Mouse (Mus musculus): ENCODE data around the gene Gpr142.

Gene Gpr142

GRCm38 (mm10) chr11:114798624-114799023 is at the start of gene Gpr142:
Gpr142 (plus strand) TSS chr11:114798924.
- DNase-seq (ENCODE audit: inconsistent ontology term): no peak

DNA sequence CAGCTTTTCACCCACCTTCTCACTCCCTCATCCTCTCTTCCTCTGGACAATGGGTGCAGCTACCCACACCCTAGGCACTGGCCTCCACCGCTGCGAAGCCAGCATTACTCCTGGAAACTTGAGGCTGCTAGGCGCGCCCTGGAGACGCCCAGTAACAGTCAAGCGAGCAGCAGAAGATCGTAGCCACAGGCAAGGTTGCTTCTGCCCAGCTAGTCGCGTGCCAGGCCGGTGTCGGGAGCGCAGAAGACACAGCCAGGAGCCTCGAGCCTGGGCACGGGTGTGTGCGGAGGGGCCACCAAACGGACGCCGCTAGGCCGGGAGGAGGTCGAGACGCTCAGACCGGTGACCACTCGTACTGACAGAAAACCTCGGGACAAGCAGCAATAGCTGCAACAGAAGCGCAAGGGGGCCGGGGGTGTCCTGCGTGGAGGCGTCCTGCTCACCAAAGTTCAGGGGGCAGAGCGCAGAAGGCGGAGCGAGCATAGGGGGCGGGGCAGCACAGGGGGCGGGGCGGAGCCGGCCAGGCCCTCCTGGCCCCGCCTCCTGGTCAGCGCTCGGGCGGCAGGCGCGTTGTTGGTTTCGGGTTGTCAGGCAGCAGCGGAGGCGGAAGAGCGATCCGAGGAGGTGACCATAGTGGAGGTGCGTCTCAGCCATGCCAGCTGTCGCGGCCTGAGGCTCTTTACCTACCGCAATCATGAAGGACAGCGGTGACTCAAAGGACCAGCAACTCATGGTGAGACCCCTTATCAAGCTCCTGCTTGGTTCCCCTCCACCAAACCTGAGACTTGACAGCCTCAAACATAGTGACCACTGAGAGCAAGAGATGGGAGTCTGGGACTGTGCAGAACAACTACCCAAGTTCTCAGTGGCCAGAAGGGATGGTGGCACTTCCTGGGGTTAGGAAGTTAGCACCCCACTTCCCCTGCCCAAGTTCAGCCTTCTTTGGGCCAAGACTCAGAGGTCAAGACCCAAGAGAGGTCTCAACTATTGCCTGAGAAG is 33.6 kb upstream of the Gpr142 start, which contains the start of gene Kif19a:
Gene Kif19a, plus strand, starts transcription at position 569 of the 999 bp plus-strand sequence.
- DNase-seq (ENCODE audit: inconsistent ontology term): peak; percentile 77

DNA sequence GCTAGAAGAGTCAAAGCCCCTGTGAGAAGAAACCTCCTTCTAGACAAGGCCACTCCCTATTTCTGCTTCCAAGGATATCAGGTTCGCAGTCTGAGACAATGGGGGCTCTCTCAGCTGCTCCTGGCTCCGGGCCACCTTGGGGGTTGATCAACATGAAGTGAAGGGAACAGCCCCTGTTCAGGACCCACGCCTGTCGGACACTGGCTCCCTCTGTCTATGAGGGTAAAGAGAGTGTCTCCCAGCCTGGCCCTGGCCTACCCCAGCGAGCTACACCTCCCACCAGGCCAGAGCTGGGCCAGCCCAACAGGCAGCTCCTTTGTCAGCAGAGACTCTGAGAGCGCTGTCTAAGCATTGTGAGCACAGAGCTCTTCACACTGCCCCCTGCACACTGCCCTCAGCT is 28.8 kb upstream of the Gpr142 start:
- no peak for DNase-seq (ENCODE audit: inconsistent ontology term)

GRCm38 (mm10) chr11:114771896-114772295 is 26.8 kb upstream of the Gpr142 start:
- DNase-seq (ENCODE audit: inconsistent ontology term): no peak

GRCm38 (mm10) chr11:114780076-114780475 is 18.6 kb upstream of the Gpr142 start:
- DNase-seq (ENCODE audit: inconsistent ontology term): no peak

GRCm38 (mm10) chr11:114785892-114786291 is 12.8 kb upstream of the Gpr142 start:
- DNase-seq (ENCODE audit: inconsistent ontology term): no peak

DNA sequence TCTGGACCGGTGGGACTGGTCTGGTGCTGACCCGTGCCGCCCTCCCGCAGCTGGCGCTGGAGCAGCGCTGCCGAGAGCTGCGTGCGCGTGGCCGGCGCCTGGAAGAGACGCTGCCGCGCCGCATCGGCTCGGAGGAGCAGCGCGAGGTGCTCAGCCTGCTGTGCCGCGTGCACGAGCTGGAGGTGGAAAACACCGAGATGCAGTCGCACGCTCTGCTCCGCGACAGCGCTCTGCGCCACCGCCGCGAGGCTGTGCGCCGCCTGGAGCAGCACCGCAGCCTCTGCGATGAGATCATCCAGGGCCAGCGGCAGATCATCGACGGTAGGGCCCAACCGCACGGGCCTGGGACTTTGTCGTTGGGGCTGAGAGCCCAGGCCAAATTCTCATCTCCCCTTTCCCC is 12.4 kb upstream of the Gpr142 start:
- DNase-seq (ENCODE audit: inconsistent ontology term): no peak

- no peak for DNase-seq (ENCODE audit: inconsistent ontology term)
Measured at GRCm38 (mm10) chr11:114787611-114788010, 11.1 kb upstream of the Gpr142 start.

GRCm38 (mm10) chr11:114789061-114789714 is 9.5 kb upstream of the Gpr142 start:
- DNase-seq (ENCODE audit: inconsistent ontology term): peak; percentile 81

GRCm38 (mm10) chr11:114789716-114790115 is 9.0 kb upstream of the Gpr142 start:
- DNase-seq (ENCODE audit: inconsistent ontology term): no peak

- DNase-seq (ENCODE audit: inconsistent ontology term): no peak
Measured at GRCm38 (mm10) chr11:114790171-114790570, 8.6 kb upstream of the Gpr142 start.

DNA sequence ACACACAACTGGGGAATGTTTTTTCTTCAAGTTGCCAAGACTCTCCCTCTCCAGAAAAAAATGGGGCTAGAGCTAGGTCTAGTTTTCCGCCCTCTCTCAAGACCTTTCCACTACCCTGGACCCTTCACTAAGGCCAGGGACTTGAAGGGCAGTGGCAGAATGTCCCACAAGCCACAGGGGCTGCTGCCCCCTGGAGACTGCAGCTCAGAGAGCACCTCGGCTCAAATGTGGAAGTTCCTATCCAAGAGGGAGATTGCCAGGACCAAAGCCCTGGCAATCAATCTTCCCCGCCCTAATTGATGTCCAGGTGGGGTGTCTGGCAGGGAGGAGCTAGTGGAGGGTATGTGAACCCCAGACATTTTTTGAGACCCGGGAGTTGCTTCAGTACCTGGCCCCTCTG is 7.9 kb upstream of the Gpr142 start:
- DNase-seq (ENCODE audit: inconsistent ontology term): no peak

DNA sequence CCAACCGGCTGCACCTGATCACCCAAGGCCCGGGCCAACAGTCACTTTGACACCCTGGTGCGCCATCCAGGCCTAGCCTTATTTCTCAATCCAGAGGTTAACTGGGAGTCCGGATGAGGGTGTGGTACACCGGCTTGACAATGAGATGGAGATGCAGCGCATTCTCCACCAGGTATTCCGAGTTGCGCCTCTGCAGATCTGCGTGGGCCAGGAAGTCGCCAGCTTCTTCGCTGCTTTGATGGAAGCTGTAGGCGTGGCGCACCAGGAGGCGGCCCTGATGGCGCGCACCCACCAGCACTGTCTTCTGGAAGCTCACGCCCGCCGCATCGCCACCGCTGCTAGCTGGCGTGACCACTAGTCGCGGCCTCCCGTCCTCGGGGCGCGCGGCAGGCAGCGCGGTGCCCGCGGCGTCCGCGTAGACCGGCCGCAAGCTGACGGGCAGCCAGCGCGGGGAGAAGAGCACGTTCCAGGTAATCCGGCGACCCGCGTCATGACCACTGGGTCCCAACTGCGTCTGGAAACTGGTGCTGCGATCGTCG is 7.3 kb upstream of the Gpr142 start:
- DNase-seq (ENCODE audit: inconsistent ontology term): no peak

GRCm38 (mm10) chr11:114791891-114792411 is 6.8 kb upstream of the Gpr142 start:
- DNase-seq (ENCODE audit: inconsistent ontology term): peak; percentile 35

GRCm38 (mm10) chr11:114792931-114793494 is 5.7 kb upstream of the Gpr142 start:
- no peak for DNase-seq (ENCODE audit: inconsistent ontology term)

DNA sequence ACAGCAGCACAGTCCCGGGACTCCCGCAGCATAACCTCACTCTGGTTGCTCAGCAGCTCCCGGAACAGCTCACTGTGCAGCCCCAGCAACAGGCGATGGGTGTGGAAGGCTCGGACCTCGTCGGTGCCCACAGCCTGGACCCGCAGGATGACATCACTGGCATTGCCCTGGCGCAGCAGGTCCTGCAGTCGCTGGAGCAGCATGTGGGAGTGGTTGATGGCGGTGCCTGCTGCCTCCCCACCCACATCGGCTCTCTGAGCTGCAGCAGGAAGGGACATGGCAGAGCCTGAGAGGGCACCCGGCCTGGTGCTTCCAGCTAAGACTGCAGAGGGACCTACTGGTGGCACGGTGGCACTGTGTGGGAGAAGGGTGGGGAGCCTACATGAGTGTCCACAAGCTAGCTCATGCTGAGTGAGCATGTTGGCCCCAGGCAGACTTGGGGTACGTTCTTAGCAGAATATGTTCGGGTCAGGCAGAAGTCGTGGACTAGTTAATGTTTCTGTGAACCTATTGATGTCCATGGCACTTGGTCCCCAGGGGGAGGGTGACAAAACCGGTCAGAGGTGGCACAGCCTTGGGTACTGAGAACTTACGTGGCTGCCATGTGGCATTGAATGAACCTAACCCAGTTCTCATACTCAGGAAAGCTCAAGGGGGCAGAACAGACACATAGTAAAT is 4.7 kb upstream of the Gpr142 start:
- DNase-seq (ENCODE audit: inconsistent ontology term): no peak

- no peak for DNase-seq (ENCODE audit: inconsistent ontology term)
Measured at GRCm38 (mm10) chr11:114794691-114795090, 4.0 kb upstream of the Gpr142 start.

DNA sequence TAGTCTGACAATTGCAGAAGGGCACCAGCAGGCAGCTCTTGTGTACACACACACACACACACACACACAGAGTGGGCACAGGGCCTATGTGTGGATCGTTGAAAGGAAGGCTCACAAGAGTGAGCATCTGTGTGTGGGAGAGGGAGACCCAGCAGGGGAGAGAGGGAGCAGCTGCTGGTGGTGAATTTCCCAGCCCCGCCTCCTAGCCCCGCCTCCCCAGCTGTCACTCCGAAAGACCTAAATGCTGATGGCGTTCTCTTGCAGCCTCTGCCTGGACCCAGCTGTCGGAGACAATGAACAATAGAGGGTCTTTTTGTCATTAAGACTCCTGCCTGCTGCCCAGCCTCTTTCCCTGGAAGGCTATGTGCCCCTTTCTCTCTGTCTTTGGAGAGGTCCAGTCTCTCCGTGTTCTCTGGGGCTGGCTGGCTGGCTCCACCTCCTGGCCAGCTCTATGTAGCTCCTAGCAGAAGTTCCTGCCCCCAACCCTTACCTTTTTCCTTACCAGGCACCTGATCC is 3.4 kb upstream of the Gpr142 start:
- DNase-seq (ENCODE audit: inconsistent ontology term): peak; percentile 79

GRCm38 (mm10) chr11:114795848-114796322 is 2.8 kb upstream of the Gpr142 start, which contains the start of gene Btbd17:
Btbd17 (minus strand) TSS chr11:114795945.
- DNase-seq (ENCODE audit: inconsistent ontology term): no peak

DNA sequence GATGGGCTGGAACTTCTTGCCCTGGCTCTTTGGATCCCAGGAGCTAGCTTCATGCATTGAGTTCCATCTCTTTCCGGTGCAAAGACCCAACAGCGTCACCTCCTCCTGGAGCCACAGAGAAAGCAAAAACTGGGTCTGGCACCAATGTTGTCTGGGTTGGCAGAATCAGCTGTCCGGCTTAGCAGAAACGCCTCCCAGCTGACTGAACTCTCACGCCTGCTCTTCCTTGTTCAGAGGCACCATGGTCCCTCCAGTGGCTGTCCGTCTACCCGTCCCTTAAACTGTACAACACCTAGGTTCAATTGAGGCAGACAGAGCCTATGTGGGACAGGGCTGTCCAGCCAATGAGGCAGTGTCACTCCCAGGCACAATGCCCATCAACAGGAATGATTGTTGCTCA is 1.5 kb upstream of the Gpr142 start:
- no peak for DNase-seq (ENCODE audit: inconsistent ontology term)

DNA sequence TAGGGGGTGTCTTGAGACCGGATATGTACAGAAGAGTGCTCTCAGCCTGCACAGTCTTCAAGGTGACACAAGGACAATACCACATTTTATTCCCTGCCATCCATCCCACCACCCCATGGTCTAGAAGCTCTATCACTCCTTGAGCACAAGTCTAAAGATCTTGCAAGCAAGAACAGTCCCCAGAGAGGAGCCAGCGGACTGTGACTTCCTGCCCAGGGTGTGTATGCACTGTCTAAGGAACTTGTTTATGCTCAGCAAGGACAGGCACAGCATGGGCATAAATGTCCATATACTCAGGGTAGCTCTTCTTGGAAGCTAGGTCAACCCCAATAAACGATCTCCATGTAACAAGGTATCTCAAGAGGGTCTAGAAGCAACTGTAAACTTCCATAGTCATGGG is 743 bp upstream of the Gpr142 start:
- DNase-seq (ENCODE audit: inconsistent ontology term): no peak

All from Muller cell, postnatal 12 days (primary cell).